ENCODE assay signal across 9 mouse cellular contexts in the genomic region with DNA sequence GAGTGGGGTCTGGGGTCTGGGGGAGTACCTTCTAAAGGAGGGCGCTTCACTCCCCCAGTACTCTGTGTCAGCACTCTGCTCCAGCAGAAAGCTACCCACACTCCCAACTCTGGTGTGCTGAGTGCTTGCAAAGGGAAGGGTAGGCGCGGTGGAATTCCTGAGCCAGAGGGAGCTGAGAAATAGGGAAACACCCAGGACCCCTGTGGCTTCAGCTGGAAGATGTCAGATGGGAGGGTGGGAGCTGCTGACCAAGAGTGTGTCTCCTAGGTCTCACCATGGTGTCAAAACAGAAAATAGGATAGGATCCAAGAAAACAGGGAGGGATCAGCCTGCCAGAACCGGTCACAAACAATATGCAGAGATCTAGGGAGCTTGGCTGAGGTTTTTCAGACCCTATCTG. TPM values are rescaled to one million over a fixed set of nuclear protein-coding genes. Genes with fewer than 3 reads are reported as not detected.
A peak's percentile ranks its signal among the peaks of the same experiment; 100 is the strongest.
DNase-seq lines count a peak whose midpoint lies in the region; ATAC-seq and TF ChIP-seq lines count a peak whose summit lies in the region.
"Had no signal": no experiment of that assay in that cellular context is flagged by ENCODE, and none has a peak within 500 bp of the region (broad histone marks: within the 10 kb centered on the region; RNA-seq: fewer than 3 reads in every experiment).

No protein-coding gene starts in this region.

- intact Hi-C loops in heart, postnatal 36 days (cut with DNase I) = loop anchor here (5.0 kb wide), 1 partner anchor 49 kb away; no protein-coding TSS in a partner anchor

- H3K4me3 ChIP-seq in heart, embryonic 15.5 days = peak overlapping the region; percentile 83
- peak overlapping the region; percentile 80 for H3K4me3 ChIP-seq in G1E (ENCODE audit: low read depth, low read length)
- peak overlapping the region; percentile 45 for H3K4me3 ChIP-seq in cortical plate, adult 2 months (ENCODE audit: insufficient read depth, low read length)
- H3K4me3 ChIP-seq in intestine, embryonic 15.5 days (replicated peaks) = peak overlapping the region; percentile 65
- H3K4me3 ChIP-seq in neural tube, embryonic 13.5 days = peak overlapping the region; percentile 57

- no peaks in the 10 kb centered on the region for H3K9me3 ChIP-seq in heart, embryonic 15.5 days (replicated peaks)
- H3K9me3 ChIP-seq in G1E (replicated peaks) = no peaks in the 10 kb centered on the region
- no peaks in the 10 kb centered on the region for H3K9me3 ChIP-seq in intestine, embryonic 15.5 days
- H3K9me3 ChIP-seq in neural tube, embryonic 13.5 days = no peaks in the 10 kb centered on the region

- no peaks in the 10 kb centered on the region for H3K36me3 ChIP-seq in heart, embryonic 15.5 days
- peaks cover 13% of the 10 kb centered on the region for H3K36me3 ChIP-seq in G1E (replicated peaks)
- H3K36me3 ChIP-seq in intestine, embryonic 15.5 days = no peaks in the 10 kb centered on the region
- H3K36me3 ChIP-seq in neural tube, embryonic 13.5 days = no peaks in the 10 kb centered on the region

- WGBS in heart, embryonic 15.5 days = 7% methylated on average over 4 of the region's 4 CpGs
- 5% methylated on average over 4 of the region's 4 CpGs for WGBS in intestine, embryonic 15.5 days
- 8% methylated on average over 4 of the region's 4 CpGs for WGBS in neural tube, embryonic 13.5 days

- H3K4me2 ChIP-seq in heart, embryonic 15.5 days = peak overlapping the region; percentile 96
- H3K4me2 ChIP-seq in intestine, embryonic 15.5 days (replicated peaks) = peak overlapping the region; percentile 88
- H3K4me2 ChIP-seq in neural tube, embryonic 13.5 days = peak overlapping the region; percentile 71

- no peaks in the 10 kb centered on the region for H3K27me3 ChIP-seq in heart, embryonic 15.5 days
- H3K27me3 ChIP-seq in G1E (ENCODE audit: insufficient read depth, low read length) = no peaks in the 10 kb centered on the region
- no peaks in the 10 kb centered on the region for H3K27me3 ChIP-seq in intestine, embryonic 15.5 days (replicated peaks)
- no peaks in the 10 kb centered on the region for H3K27me3 ChIP-seq in neural tube, embryonic 13.5 days

- no peak for DNase-seq in heart, postnatal 36 days
- DNase-seq in G1E (ENCODE audit: low spot score) = no peak
- DNase-seq in MN1 (ENCODE audit: low spot score) = no peak
- no peak for DNase-seq in embryo, embryonic 9.5 days (ENCODE audit: extremely low spot score)

- no peak; the same call in 1 of the 2 replicates for ATAC-seq in heart, embryonic 15.5 days (replicated peaks; ENCODE audit: insufficient number of reproducible peaks, insufficient read depth, low FRiP score, low read depth)
- ATAC-seq in G1E (ENCODE audit: extremely low read depth, insufficient number of reproducible peaks, low FRiP score, poor library complexity, severe bottlenecking) = no peak
- no peak; the same call in 1 of the 2 replicates for ATAC-seq in intestine, embryonic 15.5 days
- ATAC-seq in neural tube, embryonic 13.5 days (ENCODE audit: low read depth) = peak; percentile 92

- no peak for TF ChIP-seq CTCF in G1E (IDR thresholded peaks at IDR 0.05; ENCODE audit: low read depth, low read length)
- no peak for TF ChIP-seq CTCF in cortical plate, adult 2 months (IDR thresholded peaks at IDR 0.05; ENCODE audit: extremely low read depth, insufficient read depth, low read length)

- TF ChIP-seq POLR2A in cortical plate, adult 2 months (IDR thresholded peaks at IDR 0.05; ENCODE audit: extremely low read depth, insufficient read depth, low read length) = no peak

- peak overlapping the region; percentile 68 for H3K27ac ChIP-seq in heart, embryonic 15.5 days
- H3K27ac ChIP-seq in cortical plate, adult 2 months (ENCODE audit: insufficient read depth, low read length) = no peak overlapping the region
- peak overlapping the region; percentile 67; the same call in 1 of the 2 replicates for H3K27ac ChIP-seq in intestine, embryonic 15.5 days
- peak overlapping the region; percentile 57 for H3K27ac ChIP-seq in neural tube, embryonic 13.5 days (replicated peaks)

- H3K9ac ChIP-seq in heart, embryonic 15.5 days = peak overlapping the region; percentile 52
- H3K9ac ChIP-seq in intestine, embryonic 15.5 days = peak overlapping the region; percentile 52
- H3K9ac ChIP-seq in neural tube, embryonic 13.5 days = peak overlapping the region; percentile 72

- H3K4me1 ChIP-seq in heart, embryonic 15.5 days (replicated peaks) = peaks cover 5% of the 10 kb centered on the region
- H3K4me1 ChIP-seq in G1E (ENCODE audit: insufficient read depth, low read depth, low read length) = peaks cover 35% of the 10 kb centered on the region
- no peaks in the 10 kb centered on the region for H3K4me1 ChIP-seq in cortical plate, adult 2 months (ENCODE audit: control insufficient read depth, insufficient read depth, low read length)
- peaks cover 7% of the 10 kb centered on the region for H3K4me1 ChIP-seq in intestine, embryonic 15.5 days (replicated peaks)
- no peaks in the 10 kb centered on the region for H3K4me1 ChIP-seq in neural tube, embryonic 13.5 days (replicated peaks)

RNA-seq across cellular contexts. Expression of gene Cd55, which starts 0.3 kb away (rescaled TPM):
- 15.1 and 17.4 TPM in 2 replicates for polyA plus RNA-seq in heart, embryonic 15.5 days (2015; fragmentation: Nextera tagmentation; extraction: Ambion mirVana)
- total RNA-seq in heart, postnatal 36 days (2021) = 10 to 100 TPM in 1 of 2 experiments, 1 to 10 TPM in 1; 9.9 to 12.0 TPM
- total RNA-seq in G1E (2014; fragmentation: Nextera tagmentation) = 619 and 632 TPM in 2 replicates
- total RNA-seq in G1E (2017) = 55.1 and 56.9 TPM in 2 replicates
- 11.9 and 13.1 TPM in 2 replicates for polyA plus RNA-seq in G1E (2012)
- polyA plus RNA-seq in cortical plate, adult 2 months (2012; rRNA removed) = 4.0 and 4.7 TPM in 2 replicates
- 19.8 and 20.0 TPM in 2 replicates for polyA plus RNA-seq in intestine, embryonic 15.5 days (2015; fragmentation: Nextera tagmentation; extraction: Ambion mirVana)
- 9.5 and 10.8 TPM in 2 replicates for polyA plus RNA-seq in neural tube, embryonic 13.5 days (2015; fragmentation: Nextera tagmentation; extraction: Ambion mirVana)

RNA-seq across cellular contexts. Expression of gene Cd55b, which starts 40.1 kb away (rescaled TPM):
- not detected in 2 replicates for polyA plus RNA-seq in heart, embryonic 15.5 days (2015; fragmentation: Nextera tagmentation; extraction: Ambion mirVana)
- total RNA-seq in heart, postnatal 36 days (2021) = under 1 TPM in 1 of 2 experiments, not detected in 1; 0.24 TPM
- total RNA-seq in G1E (2014; fragmentation: Nextera tagmentation) = not detected in 2 replicates
- total RNA-seq in G1E (2017) = 0.11 and 0.12 TPM in 2 replicates
- polyA plus RNA-seq in G1E (2012) = not detected in 2 replicates
- not detected in 2 replicates for polyA plus RNA-seq in cortical plate, adult 2 months (2012; rRNA removed)
- not detected in 2 replicates for polyA plus RNA-seq in intestine, embryonic 15.5 days (2015; fragmentation: Nextera tagmentation; extraction: Ambion mirVana)
- not detected in 2 replicates for polyA plus RNA-seq in neural tube, embryonic 13.5 days (2015; fragmentation: Nextera tagmentation; extraction: Ambion mirVana)
- total RNA-seq: common myeloid progenitor, adult 5-6 weeks had no signal
